Mouse (Mus musculus) embryonic facial prominence, embryonic 13.5 days (tissue): ENCODE measurements around the gene Lpar3. TPM values are rescaled to one million over a fixed set of nuclear protein-coding genes. Genes with fewer than 3 reads are reported as not detected.

Experiments
- ATAC-seq: fragments of 200-750 bp; cut with Nextera tagmentation; 2 replicates; pipeline ENCODE4 v1.8.0; 2017; ENCODE audit warnings: low read depth; ENCODE audit not compliant: insufficient number of reproducible peaks, insufficient read depth, low FRiP score, low TSS enrichment
- H3K27ac ChIP-seq: fragments of 300-500 bp; sonication (generic); 2 replicates; pipeline ENCODE4 v1.5.1; 2015; ENCODE audit warnings: moderate library complexity, mild to moderate bottlenecking, inconsistent platforms
- H3K27me3 ChIP-seq: fragments of 300-500 bp; sonication (generic); 2 replicates; pipeline ENCODE4 v1.6.1; 2015; ENCODE audit warnings: mild to moderate bottlenecking, inconsistent platforms
- H3K36me3 ChIP-seq: fragments of 300-500 bp; sonication (generic); 2 replicates; pipeline ENCODE4 v1.6.1; 2015; ENCODE audit warnings: mild to moderate bottlenecking, inconsistent platforms
- H3K4me1 ChIP-seq: fragments of 300-500 bp; sonication (generic); 2 replicates; pipeline ENCODE4 v1.6.1; 2015; ENCODE audit warnings: inconsistent platforms
- H3K4me2 ChIP-seq: fragments of 300-500 bp; sonication (generic); 2 replicates; pipeline ENCODE4 v1.6.1; 2015; ENCODE audit warnings: moderate library complexity, mild to moderate bottlenecking, inconsistent platforms
- H3K4me3 ChIP-seq: fragments of 300-500 bp; sonication (generic); 2 replicates; pipeline ENCODE4 v1.5.1; 2015; ENCODE audit warnings: mild to moderate bottlenecking, inconsistent platforms
- H3K9ac ChIP-seq: fragments of 300-500 bp; sonication (generic); 2 replicates; pipeline ENCODE4 v1.6.1; 2015; ENCODE audit warnings: mild to moderate bottlenecking, inconsistent platforms
- H3K9me3 ChIP-seq: fragments of 300-500 bp; sonication (generic); 2 replicates; pipeline ENCODE4 v1.6.1; 2016; ENCODE audit warnings: inconsistent platforms
- WGBS: fragments of 180-500 bp; shearing (Covaris S2); methylation state at CpG from one replicate; pipeline ENCODE4 v1.1.7; 2015; ENCODE audit warnings: mixed read lengths; 5-methylcytosine and 5-hydroxymethylcytosine counted together
- polyA plus RNA-seq: library from polyadenylated mRNA; unstranded; fragments of >200 nt; fragmentation: Nextera tagmentation; extraction: Ambion mirVana; gene quantifications from 2 replicates; pipeline ENCODE4 v1.2.1, GENCODE M21; 2015

Lpar3 gene
- polyA plus RNA-seq, 1 experiment from 2014 or later = 2.1 TPM

DNA sequence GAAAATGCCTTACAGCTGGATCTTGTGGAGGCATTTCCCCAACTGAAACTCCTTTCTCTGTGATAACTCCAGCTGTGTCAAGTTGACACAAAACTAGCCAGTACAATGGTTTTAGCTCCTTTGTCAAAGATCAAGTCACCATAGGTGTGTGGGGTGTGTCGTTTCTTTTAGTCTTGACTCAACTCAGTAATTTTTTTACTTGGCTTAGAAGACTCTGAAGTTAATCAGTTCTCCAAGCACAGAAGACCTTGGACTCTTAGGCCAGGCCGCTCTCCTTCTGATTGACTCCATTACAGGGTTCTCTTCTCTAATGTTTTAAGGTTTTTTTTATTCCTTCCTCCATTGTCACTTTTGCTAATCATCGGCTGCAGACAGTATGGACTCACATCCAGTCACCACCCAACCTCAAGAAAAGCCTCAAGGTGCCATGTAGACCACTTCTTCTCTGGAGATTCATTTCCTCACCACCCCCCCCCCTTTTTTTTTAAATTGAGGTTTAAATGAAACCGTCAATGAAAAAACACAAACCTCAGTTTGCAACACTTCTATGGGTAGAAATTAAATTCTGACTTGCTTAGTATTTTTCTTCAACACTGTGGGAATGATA is 9.5 kb upstream of the Lpar3 start:
- H3K27ac ChIP-seq = no peak overlapping the region
- no peaks in the 10 kb centered on the region for H3K27me3 ChIP-seq
- H3K4me3 ChIP-seq = no peak overlapping the region
- no peaks in the 10 kb centered on the region for H3K4me1 ChIP-seq
- H3K36me3 ChIP-seq = no peaks in the 10 kb centered on the region
- H3K4me2 ChIP-seq = no peak overlapping the region
- ATAC-seq = no peak
- no peak overlapping the region for H3K9ac ChIP-seq
- WGBS = 90% methylated on average over 4 of the region's 4 CpGs
- no peaks in the 10 kb centered on the region for H3K9me3 ChIP-seq

DNA sequence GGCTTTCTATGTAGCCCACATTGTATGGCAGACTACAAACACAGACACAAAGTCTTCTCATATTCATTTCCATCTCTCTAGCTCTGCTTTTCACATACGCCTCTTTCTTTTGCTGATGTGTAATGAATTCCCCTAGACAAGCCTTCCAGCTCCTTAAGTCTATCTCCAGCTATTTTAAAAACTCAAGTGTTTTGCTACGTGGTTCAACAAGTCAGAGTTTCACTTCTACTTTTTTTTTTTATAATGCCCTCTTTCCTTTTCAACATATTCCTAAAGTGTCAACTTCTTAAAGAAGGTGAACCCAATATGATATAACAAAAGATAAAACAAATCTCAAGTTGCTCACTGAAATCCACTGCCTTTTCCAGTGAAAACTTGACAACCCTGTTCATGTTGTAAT is 8.8 kb upstream of the Lpar3 start:
- no peaks in the 10 kb centered on the region for H3K4me1 ChIP-seq

DNA sequence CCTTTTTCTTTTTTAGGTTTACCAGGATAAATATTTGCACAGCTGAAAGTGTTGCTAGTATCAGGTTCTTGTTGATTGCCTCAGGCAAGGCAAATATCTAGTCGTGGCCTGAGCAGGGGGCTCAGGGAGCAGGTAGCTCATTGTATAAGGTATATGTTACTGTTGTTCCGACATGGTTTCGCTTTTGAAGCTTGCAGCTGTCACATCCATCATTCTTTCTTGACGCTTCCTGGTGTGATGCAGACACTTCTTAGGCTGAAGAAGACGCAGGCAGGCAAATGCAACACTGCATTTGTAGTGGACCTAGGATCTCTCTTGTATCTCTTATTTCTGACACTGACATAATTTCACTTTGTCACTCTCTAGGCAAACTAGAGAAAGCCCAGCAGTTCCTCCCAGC is 7.4 kb upstream of the Lpar3 start:
- Histone ChIP-seq H3K9me3 (no peaks in the 10 kb centered on the region), H3K27ac (no peak overlapping the region), H3K4me1 (no peaks in the 10 kb centered on the region), H3K4me3 (no peak overlapping the region), H3K36me3 (no peaks in the 10 kb centered on the region), H3K27me3 (no peaks in the 10 kb centered on the region), H3K4me2 (no peak overlapping the region), H3K9ac (no peak overlapping the region)
- WGBS = 62% methylated on average over 5 of the region's 5 CpGs
- no peak for ATAC-seq

More for the DNA sequence above, 8.8 kb upstream of the Lpar3 start:
- Histone ChIP-seq H3K27me3 (no peaks in the 10 kb centered on the region), H3K4me3 (no peak overlapping the region), H3K36me3 (no peaks in the 10 kb centered on the region), H3K4me2 (no peak overlapping the region), H3K9me3 (no peaks in the 10 kb centered on the region), H3K27ac (no peak overlapping the region), H3K9ac (no peak overlapping the region)
- WGBS = 87% methylated on average over 2 of the region's 2 CpGs
- no peak for ATAC-seq

DNA sequence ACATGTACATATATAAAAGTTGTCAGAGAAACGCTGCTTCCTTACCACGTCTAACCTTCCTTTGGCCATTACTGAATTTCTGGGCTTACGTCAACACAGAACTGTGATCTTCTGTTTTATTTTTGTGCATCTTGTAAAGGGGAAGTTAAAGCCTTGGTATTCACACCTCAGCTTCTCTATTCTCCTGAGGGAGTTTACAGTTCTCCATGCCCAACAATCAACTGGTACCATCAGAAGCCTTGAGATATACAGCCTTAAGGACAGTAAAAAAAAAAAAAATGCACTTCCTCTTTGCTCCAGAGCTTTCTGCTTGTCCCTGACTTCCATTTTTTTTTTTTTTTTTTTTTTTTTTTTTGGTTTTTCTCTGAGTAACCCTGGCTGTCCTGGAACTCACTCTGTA is 4.2 kb upstream of the Lpar3 start:
- Histone ChIP-seq H3K9ac (no peak overlapping the region), H3K9me3 (no peaks in the 10 kb centered on the region), H3K27ac (no peak overlapping the region), H3K4me1 (peaks cover 7% of the 10 kb centered on the region; the same call in 1 of the 2 replicates), H3K27me3 (peaks cover 25% of the 10 kb centered on the region), H3K4me2 (no peak overlapping the region), H3K4me3 (no peak overlapping the region), H3K36me3 (no peaks in the 10 kb centered on the region)
- 87% methylated on average over 3 of the region's 3 CpGs for WGBS
- no peak for ATAC-seq

DNA sequence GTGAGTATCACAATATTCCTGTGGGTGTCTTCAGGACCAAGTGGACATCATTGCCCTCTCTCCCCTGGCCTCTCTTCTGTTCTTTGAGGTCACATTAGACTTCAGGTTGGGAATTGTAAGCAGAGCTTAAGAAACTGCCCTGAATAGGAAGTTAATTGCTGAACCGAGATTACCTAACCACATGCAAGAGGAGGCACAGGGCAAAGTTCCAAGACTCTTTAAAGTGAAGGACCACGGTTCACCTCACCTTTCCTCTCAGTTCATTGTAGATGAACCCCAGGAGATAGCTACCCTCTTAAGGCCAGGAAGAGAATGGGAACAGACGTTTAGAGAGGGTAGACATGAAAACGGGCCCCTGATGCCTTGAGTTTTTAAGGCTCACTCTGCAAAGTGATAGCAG is 3.5 kb downstream of the Lpar3 start:
- Histone ChIP-seq H3K9ac (no peak overlapping the region), H3K27me3 (peaks cover 51% of the 10 kb centered on the region), H3K36me3 (no peaks in the 10 kb centered on the region), H3K27ac (no peak overlapping the region), H3K4me2 (no peak overlapping the region), H3K4me1 (peaks cover 7% of the 10 kb centered on the region; the same call in 1 of the 2 replicates), H3K9me3 (no peaks in the 10 kb centered on the region), H3K4me3 (no peak overlapping the region)
- ATAC-seq = no peak
- WGBS = 72% methylated on average over 4 of the region's 4 CpGs

DNA sequence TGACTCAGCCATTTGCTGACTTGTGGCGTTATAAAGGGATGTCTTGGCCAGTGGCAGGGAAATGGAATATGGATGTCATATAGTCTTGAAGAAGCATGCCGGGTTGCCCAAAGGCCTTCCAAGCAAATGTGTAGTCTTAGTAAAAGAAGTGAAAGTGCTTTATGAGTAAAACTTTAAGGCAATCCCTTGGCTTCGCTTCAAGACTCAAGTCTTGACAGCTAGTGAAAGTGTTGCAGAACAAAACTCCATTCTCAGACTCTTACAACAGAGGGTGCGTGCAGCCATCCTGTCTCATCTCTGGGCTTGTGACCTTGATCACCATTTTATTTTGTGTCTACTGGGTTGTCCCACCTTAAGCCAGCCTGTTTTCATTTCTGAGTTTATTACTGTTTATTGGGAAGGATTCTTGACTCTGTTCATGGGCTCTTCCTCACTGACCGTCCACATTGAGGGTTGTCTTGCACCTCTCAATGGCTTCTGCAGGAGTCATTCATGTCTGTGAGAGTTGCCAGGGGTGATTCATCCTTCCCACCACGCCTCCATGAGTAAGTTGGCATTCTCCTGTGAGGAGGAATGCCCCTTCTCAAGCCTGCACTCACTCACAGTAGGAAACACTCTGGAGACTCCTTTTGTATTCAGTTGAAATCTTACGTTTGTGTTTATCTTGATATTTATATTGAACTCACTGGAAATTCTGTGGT is 4.4 kb downstream of the Lpar3 start:
- Histone ChIP-seq H3K9ac (no peak overlapping the region), H3K4me2 (no peak overlapping the region), H3K4me3 (no peak overlapping the region), H3K27me3 (peaks cover 44% of the 10 kb centered on the region), H3K4me1 (peaks cover 7% of the 10 kb centered on the region; the same call in 1 of the 2 replicates), H3K27ac (no peak overlapping the region), H3K9me3 (no peaks in the 10 kb centered on the region), H3K36me3 (no peaks in the 10 kb centered on the region)
- ATAC-seq = no peak
- 81% methylated on average over 7 of the region's 7 CpGs for WGBS

DNA sequence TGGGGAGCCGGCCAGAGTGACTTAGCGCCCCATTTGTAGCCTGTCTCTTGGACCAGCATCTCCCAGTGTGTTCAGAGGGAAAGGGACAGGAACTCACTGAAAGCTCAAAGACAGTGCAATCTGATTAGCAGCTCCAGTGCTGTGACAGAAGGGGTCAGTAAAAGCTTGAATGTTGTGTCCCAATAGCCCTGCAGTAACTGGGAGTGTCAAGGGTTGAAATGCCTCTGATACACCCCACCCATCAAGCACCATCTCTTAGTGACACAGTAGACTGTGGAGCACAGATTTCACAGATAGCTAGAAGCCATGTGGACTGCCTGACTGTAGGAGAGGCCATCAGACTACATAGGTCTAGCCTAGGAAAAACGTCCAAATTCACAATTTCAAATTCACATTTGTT is 6.7 kb downstream of the Lpar3 start:
- Histone ChIP-seq H3K4me3 (no peak overlapping the region), H3K9ac (no peak overlapping the region), H3K27me3 (peaks cover 22% of the 10 kb centered on the region), H3K27ac (no peak overlapping the region), H3K4me2 (no peak overlapping the region), H3K4me1 (no peaks in the 10 kb centered on the region), H3K36me3 (no peaks in the 10 kb centered on the region), H3K9me3 (no peaks in the 10 kb centered on the region)
- WGBS = 65% methylated on average over 3 of the region's 3 CpGs
- no peak for ATAC-seq

DNA sequence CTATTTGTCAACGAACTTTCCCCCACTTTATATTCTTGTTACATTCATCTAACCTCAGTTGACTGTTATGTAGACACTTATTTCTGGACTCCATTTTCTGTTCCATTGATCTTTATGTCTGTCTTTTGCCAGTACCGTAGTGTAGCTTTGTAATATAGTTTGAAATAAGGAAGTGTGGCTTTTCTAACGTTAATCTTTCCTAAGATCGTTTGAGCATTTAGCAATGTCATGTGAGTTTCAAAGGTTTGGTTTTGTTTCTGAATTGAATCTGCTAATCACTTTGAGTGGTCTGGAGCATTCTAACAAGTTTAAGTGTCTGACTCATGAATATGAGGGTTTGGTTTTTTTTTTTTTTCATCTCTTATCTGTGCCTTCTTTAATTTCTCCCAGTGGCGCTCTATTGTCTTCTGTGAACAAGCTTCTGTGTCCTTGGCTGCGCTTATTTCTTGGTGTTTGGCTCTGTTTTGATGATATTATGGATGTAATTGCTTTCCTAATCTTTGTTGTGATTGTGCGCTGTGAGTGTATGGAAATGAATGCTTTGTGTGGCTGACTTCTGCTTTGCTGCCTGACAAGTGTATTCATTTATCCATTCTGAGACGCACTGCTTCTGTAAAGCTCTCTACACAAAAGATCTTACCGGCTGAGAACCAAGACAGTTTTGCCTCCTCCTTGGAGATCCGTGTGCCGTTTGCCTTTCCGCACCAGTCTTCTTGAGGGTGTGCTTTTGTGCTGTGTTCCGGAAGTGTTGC is 8.0 kb downstream of the Lpar3 start:
- no peak overlapping the region for H3K4me3 ChIP-seq
- peaks cover 9% of the 10 kb centered on the region for H3K27me3 ChIP-seq
- H3K4me1 ChIP-seq = no peaks in the 10 kb centered on the region
- H3K9ac ChIP-seq = no peak overlapping the region
- 85% methylated on average over 13 of the region's 13 CpGs for WGBS
- no peak for ATAC-seq
- no peak overlapping the region for H3K27ac ChIP-seq
- no peak overlapping the region for H3K4me2 ChIP-seq
- H3K9me3 ChIP-seq = no peaks in the 10 kb centered on the region
- no peaks in the 10 kb centered on the region for H3K36me3 ChIP-seq

DNA sequence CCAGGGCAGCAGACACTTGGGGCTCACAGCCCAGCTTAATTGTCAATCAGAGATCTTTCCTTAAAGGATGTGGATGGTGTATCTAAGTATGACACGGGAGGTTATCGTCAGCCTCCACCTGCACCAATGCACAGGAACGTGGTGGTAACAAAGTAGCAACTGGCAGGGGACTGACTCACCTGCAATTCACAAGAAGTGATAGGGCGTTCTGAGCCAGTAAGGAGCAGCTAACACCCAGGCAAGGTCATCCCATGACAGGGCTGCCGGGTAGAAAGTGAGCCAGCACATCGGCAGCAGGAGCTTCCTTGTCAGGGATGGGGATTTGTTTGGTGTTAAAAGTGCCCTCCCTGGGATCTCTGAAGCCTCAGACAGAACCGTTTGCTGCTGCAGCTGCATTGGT is 11.9 kb downstream of the Lpar3 start:
- H3K4me2 ChIP-seq = no peak overlapping the region
- no peak overlapping the region for H3K9ac ChIP-seq
- no peak for ATAC-seq
- H3K36me3 ChIP-seq = no peaks in the 10 kb centered on the region
- no peak overlapping the region for H3K4me3 ChIP-seq
- no peaks in the 10 kb centered on the region for H3K9me3 ChIP-seq
- WGBS = 71% methylated on average over 7 of the region's 7 CpGs
- no peaks in the 10 kb centered on the region; the same call in 1 of the 2 replicates for H3K27me3 ChIP-seq
- H3K27ac ChIP-seq = no peak overlapping the region
- 0 out of 2 replicates have a peak, but pooled peaks cover 6% of the 10 kb centered on the region for H3K4me1 ChIP-seq

DNA sequence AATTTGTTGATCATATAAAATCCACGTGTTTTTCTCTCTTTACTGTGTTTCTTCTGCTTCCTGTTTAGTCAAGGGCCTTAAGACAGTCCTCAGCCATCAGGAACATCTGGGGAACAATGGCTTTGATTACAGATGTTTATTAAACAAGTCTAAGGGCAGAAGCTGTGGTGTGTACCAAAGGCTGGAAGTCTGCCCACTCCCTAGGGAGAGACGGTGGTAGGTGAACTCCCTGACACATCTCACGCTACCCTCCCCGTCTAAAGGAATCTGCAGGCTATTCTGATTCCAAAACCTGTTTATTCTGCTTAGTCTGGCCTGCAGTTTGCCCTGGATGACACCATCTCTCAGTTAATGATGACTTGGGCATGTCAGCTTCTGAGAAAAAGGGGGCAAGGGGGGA is 13.0 kb downstream of the Lpar3 start:
- no peak overlapping the region for H3K4me3 ChIP-seq
- ATAC-seq = no peak
- WGBS = 56% methylated on average over 4 of the region's 4 CpGs

DNA sequence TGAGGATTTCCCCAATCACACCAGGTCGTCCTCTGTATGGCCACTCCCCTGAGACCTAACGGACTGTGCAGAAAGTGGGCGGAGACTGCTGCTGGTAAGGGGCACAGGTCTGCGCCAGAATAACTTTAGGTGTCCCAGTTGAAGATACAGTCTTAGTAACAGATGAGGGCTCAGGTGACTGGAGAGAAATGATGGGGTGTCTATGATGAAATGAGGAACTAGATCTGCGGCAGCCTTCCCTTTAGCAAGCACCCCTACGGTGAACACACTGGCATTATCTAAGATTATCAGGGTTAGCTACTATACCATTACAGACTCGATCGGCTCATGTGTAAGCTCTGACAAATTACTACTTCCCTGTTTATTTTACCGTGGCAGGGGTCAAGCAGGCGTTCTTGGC is 13.8 kb downstream of the Lpar3 start:
- WGBS = 73% methylated on average over 10 of the region's 10 CpGs

More for the DNA sequence above, 13.0 kb downstream of the Lpar3 start:
- no peak overlapping the region for H3K9ac ChIP-seq
- no peaks in the 10 kb centered on the region for H3K36me3 ChIP-seq
- no peaks in the 10 kb centered on the region; the same call in 1 of the 2 replicates for H3K27me3 ChIP-seq
- H3K4me1 ChIP-seq = 0 out of 2 replicates have a peak, but pooled peaks cover 6% of the 10 kb centered on the region
- no peak overlapping the region for H3K27ac ChIP-seq
- no peak overlapping the region for H3K4me2 ChIP-seq
- no peaks in the 10 kb centered on the region for H3K9me3 ChIP-seq

More for the DNA sequence above, 13.8 kb downstream of the Lpar3 start:
- Histone ChIP-seq H3K4me1 (0 out of 2 replicates have a peak, but pooled peaks cover 6% of the 10 kb centered on the region), H3K27ac (no peak overlapping the region), H3K27me3 (no peaks in the 10 kb centered on the region; the same call in 1 of the 2 replicates), H3K9me3 (no peaks in the 10 kb centered on the region), H3K4me2 (no peak overlapping the region), H3K36me3 (no peaks in the 10 kb centered on the region), H3K9ac (no peak overlapping the region), H3K4me3 (no peak overlapping the region)
- ATAC-seq = no peak
